Mouse (Mus musculus) G1E (cell line): ENCODE data around the gene Rsph6a.

Experiments used
- CTCF ChIP-seq: IDR thresholded peaks from 2 replicates; pipeline ENCODE4 v1.5.1; 2012; ENCODE audit warnings: low read depth, low read length, inconsistent platforms, mixed read lengths
- GATA1 ChIP-seq: IDR thresholded peaks from 2 replicates; pipeline ENCODE4 v1.6.1; 2012; ENCODE audit warnings: borderline replicate concordance, low read length, inconsistent platforms, mixed read lengths
- GATA2 ChIP-seq: IDR thresholded peaks from 2 replicates; pipeline ENCODE4 v1.6.1; 2012; ENCODE audit warnings: low read depth, low read length, inconsistent platforms, borderline replicate concordance

GRCm38 (mm10) chr7:19082171-19082570 lies 27.7 kb downstream of the Rsph6a start:
- TF ChIP-seq CTCF (no peak), GATA2 (no peak), GATA1 (no peak)
